Mouse (Mus musculus) forebrain, embryonic 11.5 days (tissue): ENCODE measurements around the gene Cenpp. TPM values are rescaled to one million over a fixed set of nuclear protein-coding genes. Genes with fewer than 3 reads are reported as not detected.

Source experiments
- ATAC-seq: fragments of 200-750 bp; cut with Nextera tagmentation; replicated peaks from 2 replicates; pipeline ENCODE4 v1.8.0; 2017; ENCODE audit warnings: moderate TSS enrichment; ENCODE audit not compliant: low FRiP score
- DNase-seq: peaks from one replicate; pipeline ENCODE4 v3.0.0-alpha.2; 2017; ENCODE audit warnings: low spot score
- H3K27ac ChIP-seq: fragments of 300-500 bp; sonication (generic); 2 replicates; pipeline ENCODE4 v1.5.1; 2014; ENCODE audit warnings: low read depth, low read length
- H3K27me3 ChIP-seq: fragments of 300-500 bp; sonication (generic); 2 replicates; pipeline ENCODE4 v1.6.1; 2014; ENCODE audit warnings: mild to moderate bottlenecking, low read length, mixed read lengths; ENCODE audit not compliant: control insufficient read depth, insufficient read depth
- H3K36me3 ChIP-seq: fragments of 300-500 bp; sonication (generic); 2 replicates; pipeline ENCODE4 v1.6.1; 2014; ENCODE audit warnings: mild to moderate bottlenecking, low read length, moderate library complexity, mixed read lengths; ENCODE audit not compliant: control insufficient read depth, insufficient read depth
- H3K4me1 ChIP-seq: fragments of 300-500 bp; sonication (generic); replicated peaks from 2 replicates; pipeline ENCODE4 v1.6.1; 2014; ENCODE audit warnings: low read length, mixed read lengths; ENCODE audit not compliant: control insufficient read depth, insufficient read depth
- H3K4me2 ChIP-seq: fragments of 300-500 bp; sonication (generic); 2 replicates; pipeline ENCODE4 v1.6.1; 2014; ENCODE audit warnings: low read depth, mild to moderate bottlenecking, low read length, moderate library complexity, mixed read lengths; ENCODE audit not compliant: severe bottlenecking
- H3K4me3 ChIP-seq: fragments of 300-500 bp; sonication (generic); 2 replicates; pipeline ENCODE4 v1.5.1; 2014; ENCODE audit warnings: low read depth, low read length
- H3K9ac ChIP-seq: fragments of 300-500 bp; sonication (generic); 2 replicates; pipeline ENCODE4 v1.6.1; 2014; ENCODE audit warnings: low read length
- H3K9me3 ChIP-seq: fragments of 300-500 bp; sonication (generic); 2 replicates; pipeline ENCODE4 v1.6.1; 2016; ENCODE audit warnings: low read length, mixed read lengths; ENCODE audit not compliant: control insufficient read depth
- WGBS: fragments of 180-500 bp; shearing (Covaris S2); extraction: QIAGEN DNeasy Blood & Tissue Kit; methylation state at CpG from one replicate; pipeline ENCODE4 v1.1.7; 2014; 5-methylcytosine and 5-hydroxymethylcytosine counted together
- polyA plus RNA-seq: library from polyadenylated mRNA; unstranded; fragments of >200 nt; fragmentation: Nextera tagmentation; extraction: Ambion mirVana; gene quantifications from 2 replicates; pipeline ENCODE4 v1.2.1, GENCODE M21; 2014

Cenpp gene
- polyA plus RNA-seq, 1 experiment from 2014 or later = 42.9 TPM

DNA sequence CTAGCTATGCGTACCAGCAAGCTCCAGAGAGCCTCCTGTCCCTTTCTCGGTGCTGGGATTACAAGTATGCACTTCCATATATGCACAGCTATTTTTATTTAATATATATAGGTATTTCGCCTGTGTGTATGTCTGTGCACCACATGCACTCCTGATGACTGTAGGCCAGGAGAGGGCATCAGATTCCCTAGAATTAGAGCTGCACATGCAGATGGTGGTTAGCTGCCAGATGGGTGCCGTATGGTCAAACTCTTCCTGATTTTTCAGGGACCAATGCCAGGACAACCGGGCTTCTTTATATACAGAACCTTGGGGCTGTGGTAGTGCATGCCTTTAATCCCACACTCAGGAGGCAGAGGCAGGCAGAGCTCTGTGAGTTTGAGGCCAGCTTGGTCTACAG is 183.6 kb downstream of the Cenpp start:
- no peak for DNase-seq
- Histone ChIP-seq H3K9ac (no peak overlapping the region), H3K4me2 (no peak overlapping the region), H3K36me3 (peaks cover 2% of the 10 kb centered on the region; the same call in 1 of the 2 replicates), H3K9me3 (no peaks in the 10 kb centered on the region), H3K4me1 (no peaks in the 10 kb centered on the region), H3K27ac (no peak overlapping the region), H3K4me3 (no peak overlapping the region), H3K27me3 (no peaks in the 10 kb centered on the region)
- ATAC-seq = no peak
- WGBS = 92% methylated on average over 5 of the region's 5 CpGs

- Histone ChIP-seq H3K27ac (no peak overlapping the region), H3K4me2 (no peak overlapping the region), H3K9me3 (no peaks in the 10 kb centered on the region), H3K36me3 (peaks cover 2% of the 10 kb centered on the region; the same call in 1 of the 2 replicates), H3K4me3 (no peak overlapping the region), H3K4me1 (no peaks in the 10 kb centered on the region), H3K27me3 (no peaks in the 10 kb centered on the region), H3K9ac (no peak overlapping the region)
- 82% methylated on average over 2 of the region's 2 CpGs for WGBS
- ATAC-seq = no peak
- DNase-seq = no peak
Measured at GRCm38 (mm10) chr13:49467585-49467984, 185.0 kb downstream of the Cenpp start.

GRCm38 (mm10) chr13:49466393-49467075 is 186.1 kb downstream of the Cenpp start:
- H3K9me3 ChIP-seq = no peaks in the 10 kb centered on the region
- peaks cover 2% of the 10 kb centered on the region; the same call in 1 of the 2 replicates for H3K36me3 ChIP-seq
- H3K9ac ChIP-seq = no peak overlapping the region
- H3K4me3 ChIP-seq = no peak overlapping the region
- WGBS = 81% methylated on average over 11 of the region's 11 CpGs
- no peak overlapping the region for H3K4me2 ChIP-seq
- H3K4me1 ChIP-seq = no peaks in the 10 kb centered on the region
- H3K27ac ChIP-seq = no peak overlapping the region
- H3K27me3 ChIP-seq = no peaks in the 10 kb centered on the region
- DNase-seq (no peak), ATAC-seq (no peak)

DNA sequence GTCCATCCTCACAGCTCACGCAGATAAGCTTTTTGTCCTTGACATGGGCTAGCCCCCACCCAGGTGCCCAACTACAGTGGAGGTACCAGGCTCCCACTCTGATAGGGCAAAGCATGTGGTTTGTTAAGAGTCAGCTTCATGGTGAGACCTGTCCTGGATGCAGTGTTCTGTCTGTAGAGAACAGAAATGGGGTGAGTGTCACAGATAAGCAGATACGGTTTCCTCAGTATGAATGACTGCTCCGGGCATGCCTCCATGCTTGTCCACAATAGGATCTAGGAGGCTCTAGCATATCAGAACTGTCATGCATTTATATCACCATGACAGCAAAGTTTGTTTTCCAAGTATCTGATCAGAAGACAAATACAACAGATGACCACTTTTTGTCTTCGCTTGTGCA is 186.7 kb downstream of the Cenpp start:
- Histone ChIP-seq H3K4me3 (no peak overlapping the region), H3K27me3 (no peaks in the 10 kb centered on the region), H3K9me3 (no peaks in the 10 kb centered on the region), H3K4me1 (no peaks in the 10 kb centered on the region), H3K27ac (no peak overlapping the region), H3K36me3 (peaks cover 2% of the 10 kb centered on the region; the same call in 1 of the 2 replicates), H3K4me2 (no peak overlapping the region), H3K9ac (no peak overlapping the region)
- ATAC-seq (no peak), DNase-seq (no peak)
- WGBS = 96% methylated on average over 4 of the region's 4 CpGs

GRCm38 (mm10) chr13:49462921-49463320 is 189.7 kb downstream of the Cenpp start:
- H3K27ac ChIP-seq = no peak overlapping the region
- H3K4me1 ChIP-seq = no peaks in the 10 kb centered on the region
- H3K9ac ChIP-seq = no peak overlapping the region
- ATAC-seq (no peak), DNase-seq (no peak)
- peaks cover 2% of the 10 kb centered on the region; the same call in 1 of the 2 replicates for H3K36me3 ChIP-seq
- no peak overlapping the region for H3K4me2 ChIP-seq
- H3K27me3 ChIP-seq = no peaks in the 10 kb centered on the region
- no peak overlapping the region for H3K4me3 ChIP-seq
- 99% methylated on average over 2 of the region's 2 CpGs for WGBS
- no peaks in the 10 kb centered on the region for H3K9me3 ChIP-seq

- no peak overlapping the region for H3K9ac ChIP-seq
- no peaks in the 10 kb centered on the region for H3K27me3 ChIP-seq
- no peaks in the 10 kb centered on the region for H3K9me3 ChIP-seq
- H3K4me1 ChIP-seq = no peaks in the 10 kb centered on the region
- no peak overlapping the region for H3K27ac ChIP-seq
- H3K4me3 ChIP-seq = no peak overlapping the region
- no peak overlapping the region for H3K4me2 ChIP-seq
- WGBS = 86% methylated on average over 15 of the region's 15 CpGs
- peaks cover 2% of the 10 kb centered on the region; the same call in 1 of the 2 replicates for H3K36me3 ChIP-seq
- DNase-seq = peak; percentile 22
- ATAC-seq = no peak
Measured at GRCm38 (mm10) chr13:49461458-49462132, 191.0 kb downstream of the Cenpp start.

GRCm38 (mm10) chr13:49460692-49461414 is 191.7 kb downstream of the Cenpp start:
- Histone ChIP-seq H3K9me3 (no peaks in the 10 kb centered on the region), H3K27me3 (no peaks in the 10 kb centered on the region), H3K4me2 (no peak overlapping the region), H3K9ac (no peak overlapping the region), H3K36me3 (peaks cover 2% of the 10 kb centered on the region; the same call in 1 of the 2 replicates), H3K4me3 (no peak overlapping the region), H3K4me1 (no peaks in the 10 kb centered on the region), H3K27ac (no peak overlapping the region)
- 89% methylated on average over 5 of the region's 5 CpGs for WGBS
- DNase-seq = peak; percentile 19
- no peak for ATAC-seq

GRCm38 (mm10) chr13:49460276-49460675 is 192.3 kb downstream of the Cenpp start:
- H3K4me1 ChIP-seq = no peaks in the 10 kb centered on the region
- DNase-seq (peak; percentile 26), ATAC-seq (no peak)
- H3K4me3 ChIP-seq = no peak overlapping the region
- 90% methylated on average over 4 of the region's 4 CpGs for WGBS
- no peak overlapping the region for H3K27ac ChIP-seq
- peaks cover 2% of the 10 kb centered on the region; the same call in 1 of the 2 replicates for H3K36me3 ChIP-seq
- H3K9ac ChIP-seq = no peak overlapping the region
- H3K4me2 ChIP-seq = no peak overlapping the region
- no peaks in the 10 kb centered on the region for H3K9me3 ChIP-seq
- H3K27me3 ChIP-seq = no peaks in the 10 kb centered on the region
